Mouse (Mus musculus): ENCODE measurements around the gene Tbx6.

DNA sequence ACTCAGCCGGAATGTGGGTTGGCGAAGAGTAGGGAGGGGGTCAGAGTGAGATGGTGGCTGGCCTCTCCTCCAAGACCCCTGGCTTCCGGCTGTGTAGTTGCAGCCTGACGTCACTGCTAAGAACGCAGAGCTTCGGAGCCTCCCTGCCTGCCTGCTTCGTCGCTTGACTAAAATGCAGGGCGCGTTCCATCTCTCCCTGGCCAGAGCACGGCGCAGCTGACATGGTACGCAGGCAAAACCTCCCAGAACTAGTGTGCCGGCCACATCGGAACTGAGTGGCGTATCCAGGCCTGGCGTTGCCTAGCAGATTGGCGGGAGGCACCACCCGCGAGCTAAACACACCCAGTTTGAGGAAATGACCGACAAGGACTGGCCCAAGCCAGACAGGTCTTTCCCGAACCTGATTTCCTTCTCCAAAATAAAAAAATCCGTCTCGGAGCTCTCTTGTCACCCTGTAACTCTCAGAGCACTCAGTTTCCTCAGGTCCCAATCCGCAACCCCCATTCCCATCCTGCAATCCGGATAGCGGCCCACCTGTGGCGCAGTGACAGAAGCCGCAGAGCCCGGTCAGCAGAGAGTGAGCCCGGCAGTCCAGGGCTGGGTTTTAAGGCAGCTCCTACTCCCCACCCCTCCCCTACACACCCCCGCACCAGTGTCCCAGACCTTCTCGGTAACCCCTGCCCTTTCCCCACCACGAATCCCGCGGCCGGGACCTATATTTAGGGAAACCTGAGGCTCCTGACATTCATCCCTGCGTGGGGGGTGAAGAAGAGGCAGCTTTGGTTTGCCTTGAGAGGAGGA is 18.4 kb downstream of the Tbx6 start:
- TF ChIP-seq GATA1 (IDR thresholded peaks at IDR 0.05; ENCODE audit: borderline replicate concordance, low read length) (no peak), FLI1 (IDR thresholded peaks at IDR 0.05; ENCODE audit: low read length) (no peak)

All from megakaryocyte, embryonic 14.5 days (primary cell).